Mouse (Mus musculus) brain, embryonic 14.5 days (tissue): Measurements from ENCODE around the gene Rtn4r.

Experiments
- CTCF ChIP-seq: fragments of 200-500 bp; IDR thresholded peaks from 2 replicates; pipeline ENCODE4 v1.5.1; 2012; ENCODE audit warnings: inconsistent platforms, mild to moderate bottlenecking, moderate library complexity, borderline replicate concordance; ENCODE audit not compliant: insufficient read depth, insufficient read length; ENCODE audit errors: extremely low read depth
- POLR2A ChIP-seq: fragments of 200-500 bp; IDR thresholded peaks from 2 replicates; pipeline ENCODE4 v1.6.1; 2012; ENCODE audit warnings: mild to moderate bottlenecking, inconsistent platforms, borderline replicate concordance; ENCODE audit not compliant: poor library complexity, insufficient read depth, insufficient read length, severe bottlenecking; ENCODE audit errors: extremely low read depth

DNA sequence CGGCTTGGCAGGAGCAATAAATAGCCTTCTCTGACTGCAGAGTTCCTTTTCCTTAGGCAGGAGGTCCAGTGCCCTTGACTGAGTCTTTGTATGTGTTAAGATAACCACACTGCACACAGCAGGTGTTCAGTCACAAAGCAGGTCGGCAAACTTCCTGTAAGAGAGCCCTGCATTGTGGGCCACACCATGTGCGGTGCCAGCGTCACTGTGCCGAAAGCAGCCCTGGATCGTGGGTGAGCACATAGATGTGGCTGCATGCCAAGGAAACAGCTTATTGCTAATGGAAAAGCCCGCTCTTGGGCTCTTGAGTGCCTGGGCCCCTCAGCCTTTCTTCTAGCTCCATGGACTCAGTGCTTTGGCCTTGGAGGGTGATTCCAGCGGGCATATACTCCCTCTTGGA is 16.8 kb downstream of the Rtn4r start:
- TF ChIP-seq CTCF (no peak), POLR2A (no peak)
